Mouse (Mus musculus) embryonic fibroblast, embryonic 13.5 days (primary cell): ENCODE results near the gene A230072I06Rik. TPM values are rescaled to one million over a fixed set of nuclear protein-coding genes. Genes with fewer than 3 reads are reported as not detected.

Experiments used
- H3K27ac ChIP-seq: 2 replicates; pipeline ENCODE4 v1.5.1; 2012; ENCODE audit warnings: low read length, control low read depth, inconsistent platforms; ENCODE audit not compliant: insufficient read depth
- H3K4me1 ChIP-seq: 2 replicates; pipeline ENCODE4 v1.6.1; 2011; ENCODE audit warnings: low read length; ENCODE audit not compliant: control insufficient read depth, insufficient read depth
- H3K4me3 ChIP-seq: 2 replicates; pipeline ENCODE4 v1.5.1; 2011; ENCODE audit warnings: mild to moderate bottlenecking, control low read depth, low read length; ENCODE audit not compliant: insufficient read depth
- CTCF ChIP-seq: IDR thresholded peaks from 2 replicates; pipeline ENCODE4 v1.5.1; 2011; ENCODE audit warnings: mild to moderate bottlenecking, control low read depth, low read length, moderate library complexity, borderline replicate concordance; ENCODE audit not compliant: insufficient read depth
- POLR2A ChIP-seq: IDR thresholded peaks from 2 replicates; pipeline ENCODE4 v1.6.1; 2011; ENCODE audit warnings: low read depth, mild to moderate bottlenecking, control low read depth, low read length, moderate library complexity
- polyA plus RNA-seq: library from polyadenylated mRNA; stranded (reverse); fragments of >200 nt; gene quantifications from 2 replicates; pipeline ENCODE4 v1.2.4, GENCODE M21; 2011; ENCODE audit warnings: low read depth; ENCODE audit not compliant: missing spikeins, insufficient read length

The A230072I06Rik gene
- polyA plus RNA-seq, 1 experiment, result not detected

DNA sequence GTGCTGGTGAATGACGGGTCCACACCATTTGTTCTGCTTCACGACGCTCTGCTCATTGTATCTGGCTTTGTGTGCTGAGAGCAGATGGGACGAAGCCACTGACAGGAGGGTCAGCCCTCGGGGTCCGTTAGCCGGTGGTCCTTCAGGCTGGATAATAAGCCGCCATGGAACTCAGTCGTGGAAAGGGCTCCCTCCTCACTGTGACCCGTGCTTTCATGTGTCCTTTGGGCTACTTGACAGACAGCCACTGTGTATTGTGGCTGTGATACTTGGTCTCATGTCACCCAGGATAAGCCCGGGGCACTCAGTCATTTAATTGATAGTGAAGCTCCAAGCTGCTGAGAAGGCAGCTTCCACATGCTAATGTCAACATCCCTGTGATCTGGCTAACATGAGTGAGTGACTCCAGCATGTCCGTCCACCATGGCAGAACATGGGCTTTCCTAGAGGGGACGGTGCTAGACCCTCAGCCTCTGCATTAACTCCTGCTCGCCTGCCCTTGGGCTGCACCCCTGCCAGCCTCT, 10.3 kb upstream of the A230072I06Rik start:
- no peak for TF ChIP-seq POLR2A
- no peak for TF ChIP-seq CTCF
- H3K4me1 ChIP-seq, result no peaks in the 10 kb centered on the region

DNA sequence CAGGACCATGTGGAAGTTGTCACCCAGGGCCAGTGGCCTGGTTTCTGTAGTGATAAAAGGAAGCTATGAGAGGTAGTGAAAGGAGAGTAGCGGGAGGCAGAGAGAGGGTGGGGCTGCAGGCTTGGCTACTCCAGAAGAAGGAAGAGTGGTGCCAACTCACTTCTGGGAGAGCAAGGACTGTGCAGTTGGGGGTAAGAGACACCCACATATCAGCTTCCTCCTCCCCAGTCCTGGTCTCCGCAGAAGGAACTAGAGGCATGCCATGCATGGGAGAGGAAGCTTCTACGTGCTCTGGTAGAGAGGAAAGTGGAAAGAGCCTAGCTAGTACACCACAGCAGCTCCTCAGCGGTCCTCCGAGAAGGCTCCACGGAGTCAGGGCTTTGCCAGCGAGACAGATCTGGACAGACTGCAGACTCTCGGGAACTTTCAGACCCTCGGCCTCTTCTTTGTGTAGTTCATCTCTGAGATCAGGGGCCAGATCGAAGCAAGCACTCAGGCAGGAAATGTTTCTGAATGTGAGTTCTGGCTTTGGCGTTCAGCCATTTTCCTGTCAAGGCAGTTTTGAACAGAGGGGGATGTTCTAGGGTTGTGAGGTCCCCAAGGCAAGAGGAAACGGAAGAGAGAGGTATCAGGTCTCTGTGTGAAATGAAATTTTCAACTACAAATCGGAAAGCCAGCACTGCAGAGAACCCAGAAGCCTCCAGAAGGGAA, 1.0 kb downstream of the A230072I06Rik start:
- no peaks in the 10 kb centered on the region for H3K4me1 ChIP-seq
- H3K4me3 ChIP-seq, result no peak overlapping the region
- H3K27ac ChIP-seq, result no peak overlapping the region
- TF ChIP-seq POLR2A (no peak), CTCF (no peak)

More for the DNA sequence above, 10.3 kb upstream of the A230072I06Rik start:
- Histone ChIP-seq H3K27ac (no peak overlapping the region), H3K4me3 (no peak overlapping the region)

DNA sequence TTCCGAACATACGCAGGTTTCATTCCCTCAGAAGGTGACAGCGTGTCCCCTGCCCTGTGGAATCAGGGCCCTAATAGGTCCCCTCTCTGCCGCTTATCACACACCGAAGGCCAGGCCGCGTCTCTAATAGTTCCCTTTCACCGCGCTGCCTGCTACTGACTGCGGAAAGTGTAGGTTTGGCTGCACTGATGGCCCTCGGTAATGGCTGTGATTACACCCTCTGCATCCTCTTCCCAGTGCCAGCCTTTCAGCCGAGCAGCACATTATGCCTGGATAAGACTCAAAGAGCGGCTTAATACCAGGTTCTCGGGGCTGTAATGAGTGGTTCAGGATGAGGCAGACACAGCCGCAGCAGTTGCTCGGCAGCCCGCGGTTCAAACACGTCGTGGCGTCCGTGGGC, 3.5 kb downstream of the A230072I06Rik start:
- H3K4me1 ChIP-seq, result no peaks in the 10 kb centered on the region
- no peak overlapping the region for H3K4me3 ChIP-seq
- H3K27ac ChIP-seq, result no peak overlapping the region
- TF ChIP-seq CTCF, result no peak
- no peak for TF ChIP-seq POLR2A

DNA sequence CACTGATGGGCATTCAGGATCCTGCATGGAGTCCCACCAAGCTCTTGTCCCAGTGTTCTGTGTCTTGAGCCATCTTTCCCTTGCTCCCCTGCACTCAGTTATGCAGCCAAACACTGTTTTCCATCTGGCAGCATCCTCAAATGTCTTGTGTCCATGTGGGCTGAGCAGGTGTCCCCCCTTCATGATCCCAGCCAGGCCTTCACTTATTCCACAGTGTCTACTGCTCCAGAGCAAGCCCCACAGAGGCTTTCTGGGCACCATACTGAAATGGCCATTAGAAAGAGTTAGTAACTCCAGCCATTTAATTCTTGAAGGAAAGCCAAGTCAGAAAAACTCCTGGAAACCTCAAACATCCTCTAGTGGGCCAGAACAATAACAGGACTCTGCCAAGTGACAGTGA, 11.9 kb downstream of the A230072I06Rik start:
- no peak overlapping the region for H3K27ac ChIP-seq
- no peak for TF ChIP-seq POLR2A
- no peak for TF ChIP-seq CTCF
- no peaks in the 10 kb centered on the region for H3K4me1 ChIP-seq
- no peak overlapping the region for H3K4me3 ChIP-seq

DNA sequence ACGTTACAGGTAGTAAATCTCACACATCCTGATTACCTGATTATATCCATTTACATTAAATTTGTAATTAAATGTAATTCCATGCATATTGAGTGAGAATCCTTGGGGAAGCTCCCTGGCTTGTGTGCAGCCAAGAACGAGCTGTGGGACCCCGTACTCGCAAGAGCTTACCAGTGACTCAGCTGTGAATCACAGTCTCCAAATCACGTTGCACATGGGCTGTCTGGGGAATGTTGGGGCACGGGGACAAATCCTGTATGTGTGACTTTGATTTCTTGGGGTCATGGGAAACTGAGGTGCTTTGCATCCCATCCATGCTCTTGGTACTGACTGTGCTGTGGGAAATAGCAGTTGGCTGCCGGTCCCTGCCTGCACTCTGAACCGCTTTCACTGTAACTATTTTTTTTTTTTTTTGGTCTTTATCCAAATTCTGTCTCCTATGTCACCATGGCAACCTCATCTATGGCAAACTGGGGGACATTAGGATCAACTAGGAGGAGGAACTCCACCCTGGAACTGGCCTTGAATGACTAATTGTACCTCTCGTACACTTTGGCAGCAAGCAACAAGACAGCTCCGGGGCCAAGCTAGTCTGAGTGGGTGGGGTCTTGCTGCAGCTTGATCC, 19.8 kb downstream of the A230072I06Rik start:
- TF ChIP-seq POLR2A (no peak), CTCF (no peak)
- peaks cover 8% of the 10 kb centered on the region; the same call in 1 of the 2 replicates for H3K4me1 ChIP-seq
- H3K27ac ChIP-seq, result no peak overlapping the region
- no peak overlapping the region for H3K4me3 ChIP-seq

DNA sequence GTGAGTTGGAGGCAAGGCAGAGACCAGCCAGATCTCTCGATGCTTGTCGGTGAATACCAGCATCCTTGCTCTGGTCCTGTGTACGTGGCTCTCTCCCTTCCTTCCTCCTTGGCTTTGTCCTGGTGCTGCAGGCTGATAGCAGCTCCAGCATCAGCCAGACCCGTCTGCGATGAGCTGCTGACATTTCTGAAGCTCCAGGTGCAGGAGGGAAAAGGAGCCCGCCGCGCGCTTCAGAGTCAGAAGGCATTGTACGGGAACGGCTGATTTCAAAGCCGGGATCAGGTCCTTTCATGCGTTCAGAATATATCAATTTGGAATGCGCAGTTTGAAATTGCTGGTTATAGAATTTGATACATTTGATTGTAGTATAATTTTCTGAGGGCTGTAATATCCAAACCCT, 23.4 kb downstream of the A230072I06Rik start:
- H3K27ac ChIP-seq, result no peak overlapping the region
- H3K4me3 ChIP-seq, result no peak overlapping the region
- TF ChIP-seq POLR2A (no peak), CTCF (no peak)
- H3K4me1 ChIP-seq, result peaks cover 8% of the 10 kb centered on the region; the same call in 1 of the 2 replicates

DNA sequence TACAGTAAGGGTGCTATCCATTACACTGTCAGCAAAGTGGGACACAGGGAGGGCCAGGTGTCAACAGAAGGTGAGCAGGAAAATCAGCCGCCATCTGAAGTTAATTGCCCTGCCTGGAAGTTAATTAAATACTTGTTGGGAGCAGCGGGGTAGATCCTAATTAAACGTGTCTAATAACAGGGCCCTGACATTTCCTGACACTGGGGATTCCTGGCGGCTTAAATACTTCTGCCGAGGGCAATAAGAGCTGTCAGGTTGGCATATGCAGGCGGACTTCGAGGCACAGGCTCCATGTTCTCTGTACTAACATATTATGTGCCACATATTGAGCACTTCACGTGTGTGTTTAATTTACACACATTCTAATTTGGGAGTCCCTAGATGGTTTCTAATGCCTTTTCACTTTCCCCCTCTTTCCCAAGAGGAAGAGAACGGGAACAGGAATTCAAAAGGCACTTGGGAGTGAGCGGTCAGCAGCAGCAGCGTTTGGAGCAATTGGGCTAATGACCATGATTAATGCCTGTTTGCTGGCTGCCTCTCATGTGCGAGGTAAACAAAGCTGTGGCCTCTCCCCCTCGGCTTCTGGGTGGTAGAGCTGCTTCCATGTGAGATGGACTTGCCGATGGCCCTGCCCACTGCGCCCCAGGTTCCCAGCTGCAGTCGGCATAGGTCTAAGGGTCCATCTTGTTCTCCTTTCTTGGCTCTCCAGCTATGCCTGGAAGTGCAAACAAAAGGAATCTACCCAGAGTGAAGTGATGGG, 34.5 kb downstream of the A230072I06Rik start:
- Histone ChIP-seq H3K4me1 (no peaks in the 10 kb centered on the region), H3K27ac (no peak overlapping the region), H3K4me3 (no peak overlapping the region)
- TF ChIP-seq POLR2A, result no peak
- TF ChIP-seq CTCF, result no peak

DNA sequence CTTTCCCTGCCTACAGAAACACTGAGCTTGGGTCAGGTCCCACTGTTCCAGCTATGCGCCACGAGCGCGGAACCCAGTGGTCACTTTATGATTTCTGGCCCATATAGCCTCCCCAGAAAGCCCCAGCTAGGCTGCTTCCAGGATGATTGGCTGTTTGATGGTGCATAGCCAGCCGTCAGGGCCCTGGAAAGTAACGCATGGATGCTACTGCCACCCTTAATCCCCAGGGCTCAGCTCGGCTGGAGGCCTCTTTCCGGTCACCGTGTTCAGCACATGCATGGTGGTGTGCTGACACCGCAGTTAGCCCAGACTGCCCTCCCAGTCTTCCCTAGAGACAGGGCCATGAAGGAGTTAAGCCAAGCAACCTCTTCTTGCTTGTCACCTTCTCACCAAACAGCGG, 35.6 kb downstream of the A230072I06Rik start:
- TF ChIP-seq CTCF (no peak), POLR2A (no peak)
- Histone ChIP-seq H3K4me1 (no peaks in the 10 kb centered on the region), H3K4me3 (no peak overlapping the region), H3K27ac (no peak overlapping the region)

DNA sequence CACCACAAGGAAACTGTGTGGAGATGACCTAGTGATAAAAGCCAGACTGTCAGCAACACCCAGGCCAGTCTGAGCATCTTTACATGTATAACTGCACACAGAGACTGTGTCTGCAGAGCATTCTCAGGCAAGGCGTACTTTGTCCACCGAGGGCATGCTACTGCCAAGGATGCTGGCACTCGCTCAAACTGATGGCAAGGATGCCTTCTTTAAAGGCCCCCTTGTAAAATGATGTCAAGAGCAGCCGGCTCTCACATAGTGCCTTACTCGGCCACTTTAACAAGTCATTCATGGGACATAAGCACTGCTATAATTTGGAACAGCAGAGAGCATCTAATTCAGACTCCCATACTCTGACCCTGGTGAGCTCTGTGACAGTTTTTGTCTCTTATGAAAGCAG, 36.6 kb downstream of the A230072I06Rik start:
- Histone ChIP-seq H3K4me3 (no peak overlapping the region), H3K4me1 (no peaks in the 10 kb centered on the region), H3K27ac (no peak overlapping the region)
- TF ChIP-seq CTCF, result no peak
